Comparison of ENCODE assay signal across 10 mouse cellular contexts in the genomic region with DNA sequence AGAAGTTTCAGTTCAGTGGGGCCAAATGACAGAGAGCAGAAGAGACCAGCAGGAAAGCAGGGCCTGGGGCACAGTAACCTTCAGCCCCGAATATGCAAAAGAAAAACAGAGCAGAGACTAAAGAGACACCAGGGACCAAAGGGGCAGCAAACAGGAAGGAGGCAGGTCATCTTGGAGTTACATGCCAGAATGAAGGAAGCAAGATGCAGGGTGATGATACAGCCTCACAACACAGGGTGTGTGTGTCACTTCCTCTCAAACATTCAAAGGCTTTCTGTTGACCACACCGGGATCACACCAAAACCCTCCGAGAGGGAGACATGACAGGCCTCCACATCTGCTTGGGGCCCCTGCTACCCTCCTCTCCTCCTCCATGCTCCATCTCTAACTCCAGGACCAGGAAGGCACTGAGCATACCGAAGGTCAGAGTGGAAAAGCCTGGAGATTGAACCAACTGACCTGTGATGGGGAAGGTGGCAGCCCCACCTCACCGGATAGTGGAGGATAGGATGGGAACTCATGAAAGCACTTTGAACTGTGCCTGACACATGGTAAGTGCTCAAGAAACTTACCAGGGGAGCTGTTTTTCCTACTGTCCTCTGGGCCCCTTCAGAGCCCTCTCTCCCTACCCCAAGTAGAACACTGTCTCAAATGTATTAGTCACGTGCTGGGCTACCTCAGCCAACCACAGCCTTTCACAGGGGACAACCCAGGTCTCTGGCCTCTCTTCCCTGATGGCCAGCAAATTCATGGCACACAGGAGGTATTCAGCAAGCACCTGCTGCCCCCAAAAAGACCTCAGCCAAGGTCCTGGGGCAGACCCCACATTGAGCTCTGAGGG. TPM values are rescaled to one million over a fixed set of nuclear protein-coding genes. Genes with fewer than 3 reads are reported as not detected.
DNase-seq lines count a peak whose midpoint lies in the region; ATAC-seq and TF ChIP-seq lines count a peak whose summit lies in the region.
"Had no signal": no experiment of that assay in that cellular context is flagged by ENCODE, and none has a peak within 500 bp of the region (broad histone marks: within the 10 kb centered on the region; RNA-seq: fewer than 3 reads in every experiment).

No protein-coding gene starts in this region.

- H3K9me3 ChIP-seq in heart, embryonic 13.5 days = no peaks in the 10 kb centered on the region
- H3K9me3 ChIP-seq in ES-E14 (ENCODE audit: control insufficient read depth, insufficient read depth, low read depth, low read length) = no peaks in the 10 kb centered on the region
- H3K9me3 ChIP-seq in heart, postnatal 0 days (replicated peaks; ENCODE audit: control insufficient read depth, low read length) = no peaks in the 10 kb centered on the region
- no peaks in the 10 kb centered on the region for H3K9me3 ChIP-seq in midbrain, embryonic 13.5 days

- no peak for ATAC-seq in heart, embryonic 13.5 days (ENCODE audit: extremely low read depth, insufficient number of reproducible peaks, low FRiP score, low TSS enrichment)
- no peak for ATAC-seq in heart, postnatal 0 days (ENCODE audit: insufficient read depth, low read depth)
- no peak for ATAC-seq in midbrain, embryonic 13.5 days
- no peak for ATAC-seq in erythroblast, adult 5-6 weeks (replicated peaks; ENCODE audit: low FRiP score, poor library complexity, severe bottlenecking)

- peak overlapping the region; percentile 98 for H3K4me3 ChIP-seq in heart, embryonic 13.5 days
- peak overlapping the region in 1 of 2 experiments; percentile 12; a peak in 1 of 4 replicates for H3K4me3 ChIP-seq in ES-E14 (ENCODE audit: insufficient read depth in 1 of 2, low read depth in 1 of 2, low read length in 2 of 2, poor library complexity in 1 of 2, severe bottlenecking in 1 of 2)
- no peak overlapping the region; the same call in 1 of the 2 replicates for H3K4me3 ChIP-seq in heart, postnatal 0 days (ENCODE audit: low read depth, low read length)
- 0 out of 2 replicates have a peak overlapping the region, but pooled peaks have one; percentile 98 for H3K4me3 ChIP-seq in midbrain, embryonic 13.5 days (replicated peaks)
- H3K4me3 ChIP-seq: erythroblast, embryonic 14.5 days had no signal

- H3K27ac ChIP-seq in heart, embryonic 13.5 days (replicated peaks) = peak overlapping the region; percentile 86
- H3K27ac ChIP-seq in ES-E14 (ENCODE audit: insufficient read depth, low read depth, low read length, poor library complexity, severe bottlenecking) = peak overlapping the region; percentile 23
- H3K27ac ChIP-seq in heart, postnatal 0 days (ENCODE audit: low read depth) = peak overlapping the region; percentile 89
- no peak overlapping the region for H3K27ac ChIP-seq in midbrain, embryonic 13.5 days

- peaks cover 78% of the 10 kb centered on the region for H3K4me1 ChIP-seq in heart, embryonic 13.5 days
- H3K4me1 ChIP-seq in ES-E14 (ENCODE audit: control insufficient read depth in 2 of 2, insufficient read depth in 2 of 2, low read length in 2 of 2, poor library complexity in 1 of 2) = peaks cover 11 to 40% of the 10 kb centered on the region in 2 experiments
- H3K4me1 ChIP-seq in heart, postnatal 0 days (ENCODE audit: control insufficient read depth, insufficient read depth) = peaks cover 43% of the 10 kb centered on the region
- peaks cover 40% of the 10 kb centered on the region for H3K4me1 ChIP-seq in midbrain, embryonic 13.5 days (replicated peaks)

- 52% methylated on average over 6 of the region's 6 CpGs for WGBS in heart, embryonic 13.5 days
- 36% methylated on average over 6 of the region's 6 CpGs for WGBS in heart, postnatal 0 days
- WGBS in midbrain, embryonic 13.5 days = 84% methylated on average over 6 of the region's 6 CpGs

- intact Hi-C loops in heart, postnatal 25 days (cut with DNase I) = no loop called here

- no peak for TF ChIP-seq CTCF in heart, postnatal 0 days (IDR thresholded peaks at IDR 0.05; ENCODE audit: low read depth)

- DNase-seq in heart, postnatal 25 days (ENCODE audit: low spot score) = no peak
- DNase-seq in ES-E14 (ENCODE audit: low read depth, low spot score) = no peak
- DNase-seq in heart, postnatal 0 days (ENCODE audit: low spot score) = no peak
- no peak for DNase-seq in right cerebral cortex, postnatal 14 days
- DNase-seq in retina, postnatal 1 day = no peak
- DNase-seq: lung, adult 2 months had no signal

- peak overlapping the region; percentile 95 for H3K4me2 ChIP-seq in heart, embryonic 13.5 days
- peak overlapping the region; percentile 94 for H3K4me2 ChIP-seq in heart, postnatal 0 days (ENCODE audit: low read depth, low read length)
- H3K4me2 ChIP-seq in midbrain, embryonic 13.5 days (replicated peaks) = peak overlapping the region; percentile 92; the same call in 1 of the 2 replicates

- TF ChIP-seq EP300 in heart, postnatal 0 days (IDR thresholded peaks at IDR 0.05; ENCODE audit: low read depth) = no peak

- H3K9ac ChIP-seq in heart, embryonic 13.5 days = peak overlapping the region; percentile 97
- H3K9ac ChIP-seq in ES-E14 (ENCODE audit: insufficient read depth, low read depth, low read length, poor library complexity, severe bottlenecking) = peak overlapping the region; percentile 51; the same call in 1 of the 2 replicates
- H3K9ac ChIP-seq in heart, postnatal 0 days (replicated peaks; ENCODE audit: low read depth, low read length) = 0 out of 2 replicates have a peak overlapping the region, but pooled peaks have one; percentile 36
- H3K9ac ChIP-seq in midbrain, embryonic 13.5 days (replicated peaks) = peak overlapping the region; percentile 49

- in situ Hi-C loops in ES-E14 (cut with MboI; ENCODE audit: low sequenced_read_pairs in 2 of 2, unreplicated experiment in 2 of 2) = no loop called here

- peaks cover 27% of the 10 kb centered on the region for H3K36me3 ChIP-seq in heart, embryonic 13.5 days
- H3K36me3 ChIP-seq in ES-E14 (ENCODE audit: control insufficient read depth, insufficient read depth, low read length, poor library complexity, severe bottlenecking) = no peaks in the 10 kb centered on the region; the same call in 1 of the 2 replicates
- H3K36me3 ChIP-seq in heart, postnatal 0 days (replicated peaks; ENCODE audit: control insufficient read depth, insufficient read depth, low read length) = no peaks in the 10 kb centered on the region
- peaks cover 9% of the 10 kb centered on the region; the same call in 1 of the 2 replicates for H3K36me3 ChIP-seq in midbrain, embryonic 13.5 days

- H3K27me3 ChIP-seq in heart, embryonic 13.5 days (replicated peaks) = no peaks in the 10 kb centered on the region
- H3K27me3 ChIP-seq in heart, postnatal 0 days (ENCODE audit: control insufficient read depth, insufficient read depth, low read length) = no peaks in the 10 kb centered on the region
- H3K27me3 ChIP-seq in midbrain, embryonic 13.5 days = peaks cover 9% of the 10 kb centered on the region

TF ChIP-seq in ES-E14, 5 proteins besides CTCF, POLR2A, EP300 and RAD21:
- TF ChIP-seq MAFK (IDR thresholded peaks at IDR 0.05; ENCODE audit: insufficient read depth, low read depth, low read length) (no peak), CHD2 (IDR thresholded peaks at IDR 0.05; ENCODE audit: low read depth, low read length) (no peak), ZNF384 (IDR thresholded peaks at IDR 0.05; ENCODE audit: low read depth, low read length) (no peak), ZC3H11A (IDR thresholded peaks at IDR 0.05; ENCODE audit: borderline replicate concordance, low read depth, low read length) (no peak), HCFC1 (IDR thresholded peaks at IDR 0.05; ENCODE audit: borderline replicate concordance, insufficient read depth, low read length) (no peak)

RNA-seq across cellular contexts. Expression of a gene that starts 3.0 kb away (rescaled TPM):
- polyA plus RNA-seq in heart, embryonic 13.5 days (2015; fragmentation: Nextera tagmentation; extraction: Ambion mirVana) = 65.8 and 72.7 TPM in 2 replicates
- total RNA-seq in heart, postnatal 25 days (2021) = 10 to 100 TPM; 43.0 to 46.7 TPM
- total RNA-seq in ES-E14 (2012; rRNA removed) = 40.6 and 51.7 TPM in 2 replicates
- 70.6 and 111 TPM in 2 replicates for total RNA-seq in heart, postnatal 0 days (2014; rRNA removed; ENCODE audit: low replicate concordance)
- 31.8 and 32.7 TPM in 2 replicates for polyA plus RNA-seq in heart, postnatal 0 days (2015; fragmentation: Nextera tagmentation; extraction: Ambion mirVana)
- 32.8 and 35.0 TPM in 2 replicates for polyA plus RNA-seq in midbrain, embryonic 13.5 days (2015; fragmentation: Nextera tagmentation; extraction: Ambion mirVana)
- 4.8 and 5.2 TPM in 2 replicates for total RNA-seq in erythroblast, adult 5-6 weeks (2015; ENCODE audit: low replicate concordance)
- 2.6 and 9.4 TPM in 2 replicates for total RNA-seq in erythroblast, adult 5-6 weeks (2017; ENCODE audit: low replicate concordance)

RNA-seq across cellular contexts. Expression of a gene that starts 53.9 kb away (rescaled TPM):
- polyA plus RNA-seq in heart, embryonic 13.5 days (2015; fragmentation: Nextera tagmentation; extraction: Ambion mirVana) = 1.7 and 2.0 TPM in 2 replicates
- 1 to 10 TPM; 8.1 to 8.3 TPM for total RNA-seq in heart, postnatal 25 days (2021)
- total RNA-seq in ES-E14 (2012; rRNA removed) = 9.7 and 13.2 TPM in 2 replicates
- 12.9 and 19.4 TPM in 2 replicates for total RNA-seq in heart, postnatal 0 days (2014; rRNA removed; ENCODE audit: low replicate concordance)
- 1.8 and 2.9 TPM in 2 replicates for polyA plus RNA-seq in heart, postnatal 0 days (2015; fragmentation: Nextera tagmentation; extraction: Ambion mirVana)
- 0.76 and 0.79 TPM in 2 replicates for polyA plus RNA-seq in midbrain, embryonic 13.5 days (2015; fragmentation: Nextera tagmentation; extraction: Ambion mirVana)
- not detected in 2 replicates for total RNA-seq in erythroblast, adult 5-6 weeks (2015; ENCODE audit: low replicate concordance)
- total RNA-seq in erythroblast, adult 5-6 weeks (2017; ENCODE audit: low replicate concordance) = not detected in 2 replicates

RNA-seq across cellular contexts. Expression of a gene that starts 55.0 kb away (rescaled TPM):
- polyA plus RNA-seq in heart, embryonic 13.5 days (2015; fragmentation: Nextera tagmentation; extraction: Ambion mirVana) = 64.8 and 76.2 TPM in 2 replicates
- 10 to 100 TPM; 48.4 to 54.0 TPM for total RNA-seq in heart, postnatal 25 days (2021)
- total RNA-seq in ES-E14 (2012; rRNA removed) = 72.8 and 82.0 TPM in 2 replicates
- 167 and 193 TPM in 2 replicates for total RNA-seq in heart, postnatal 0 days (2014; rRNA removed; ENCODE audit: low replicate concordance)
- polyA plus RNA-seq in heart, postnatal 0 days (2015; fragmentation: Nextera tagmentation; extraction: Ambion mirVana) = 55.5 and 61.5 TPM in 2 replicates
- polyA plus RNA-seq in midbrain, embryonic 13.5 days (2015; fragmentation: Nextera tagmentation; extraction: Ambion mirVana) = 233 and 269 TPM in 2 replicates
- total RNA-seq in erythroblast, adult 5-6 weeks (2015; ENCODE audit: low replicate concordance) = 13.2 and 14.6 TPM in 2 replicates
- total RNA-seq in erythroblast, adult 5-6 weeks (2017; ENCODE audit: low replicate concordance) = 3.9 and 16.3 TPM in 2 replicates

Comparison
In these comparisons a context has a peak if more than half of its experiments do, and no peak if none do; other contexts are left out.
1. H3K9ac ChIP-seq: peak in every context shown above with its lines; median percentile 97 in heart, embryonic 13.5 days; 51 in ES-E14; 49 in midbrain, embryonic 13.5 days; 36 in heart, postnatal 0 days.